Mouse (Mus musculus) liver, adult 2 months (tissue): ENCODE data around the gene Hist1h2bg. TPM values are rescaled to one million over a fixed set of nuclear protein-coding genes. Genes with fewer than 3 reads are reported as not detected.
A peak's percentile ranks its signal among the peaks of the same experiment; 100 is the strongest.
"Not testable (repeated sequence)": the region's sequence is repeated elsewhere in the genome, so short reads cannot be mapped to it uniquely, and the experiment has no call there.

Experiments
- DNase-seq: peaks from one replicate; pipeline ENCODE4 v3.0.0-alpha.2; 2011; ENCODE audit warnings: low read depth, low spot score; ENCODE audit errors: extremely low read depth
- H3K27ac ChIP-seq: fragments of 200-500 bp; replicated peaks from 2 replicates; pipeline ENCODE4 v1.5.1; 2012; ENCODE audit warnings: low read depth, mild to moderate bottlenecking, control low read depth, inconsistent platforms, low read length; ENCODE audit not compliant: insufficient read depth
- H3K27me3 ChIP-seq: fragments of 200-500 bp; 2 replicates; pipeline ENCODE4 v1.6.1; 2012; ENCODE audit warnings: mild to moderate bottlenecking, moderate library complexity, low read length, inconsistent platforms; ENCODE audit not compliant: control insufficient read depth, insufficient read depth
- H3K36me3 ChIP-seq: fragments of 200-500 bp; 2 replicates; pipeline ENCODE4 v1.6.1; 2012; ENCODE audit warnings: low read length, inconsistent platforms; ENCODE audit not compliant: control insufficient read depth, insufficient read depth
- H3K4me1 ChIP-seq: fragments of 200-500 bp; 2 replicates; pipeline ENCODE4 v1.6.1; 2011; ENCODE audit warnings: low read length; ENCODE audit not compliant: control insufficient read depth, insufficient read depth
- H3K4me3 ChIP-seq: fragments of 200-500 bp; 2 replicates; pipeline ENCODE4 v1.5.1; 2011; ENCODE audit warnings: low read depth, mild to moderate bottlenecking, control low read depth, low read length, moderate library complexity; ENCODE audit not compliant: insufficient read depth
- H3K79me2 ChIP-seq: fragments of 200-500 bp; 2 replicates; pipeline ENCODE4 v1.6.1; 2012; ENCODE audit warnings: inconsistent platforms, mild to moderate bottlenecking, low read length, moderate library complexity; ENCODE audit not compliant: control insufficient read depth, insufficient read depth
- H3K9ac ChIP-seq: fragments of 200-500 bp; 2 replicates; pipeline ENCODE4 v1.6.1; 2012; ENCODE audit warnings: low read depth, mild to moderate bottlenecking, control low read depth, inconsistent platforms, low read length
- CTCF ChIP-seq: fragments of 200-500 bp; IDR thresholded peaks from 2 replicates; pipeline ENCODE4 v1.5.1; 2011; ENCODE audit warnings: low read depth, low read length, control low read depth
- POLR2A ChIP-seq: fragments of 200-500 bp; IDR thresholded peaks from 2 replicates; pipeline ENCODE4 v1.6.1; 2011; ENCODE audit warnings: low read length, control low read depth; ENCODE audit not compliant: insufficient read depth; ENCODE audit errors: extremely low read depth
- WGBS: fragments of 180-500 bp; shearing (Covaris S2); methylation state at CpG from one replicate; pipeline ENCODE4 v1.1.7; 2018; 5-methylcytosine and 5-hydroxymethylcytosine counted together
- polyA plus RNA-seq: library from polyadenylated mRNA; depleted of rRNA; stranded (reverse); fragments of >200 nt; gene quantifications from 2 replicates; pipeline ENCODE4 v1.2.3, GENCODE M21; 2012
- total RNA-seq: library from RNA; depleted of rRNA; stranded (reverse); fragments of >200 nt; gene quantifications from 2 replicates; pipeline ENCODE4 v1.2.3, GENCODE M21; 2014

The Hist1h2bg gene
- total and polyA plus RNA-seq, 2 experiments: 4.4 to 37.2 TPM

DNA sequence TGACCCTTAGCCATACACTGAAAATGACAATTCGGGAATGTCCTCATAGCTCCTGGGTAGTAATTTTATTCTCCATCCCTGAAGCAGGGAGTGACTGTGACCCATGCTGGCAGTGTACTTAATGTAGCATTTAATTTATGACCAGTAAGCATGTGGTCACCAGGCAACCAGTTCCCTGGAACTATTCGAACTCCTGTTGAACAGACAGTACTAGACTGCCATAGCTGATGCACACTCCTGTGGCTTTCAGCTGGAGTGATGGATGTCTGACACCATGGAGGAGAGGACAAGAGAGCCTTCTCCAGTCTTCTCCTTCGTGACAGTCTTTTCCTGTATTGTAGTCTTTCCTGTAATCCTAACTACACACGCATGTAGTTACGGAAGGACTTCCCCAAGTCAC lies 42.2 kb upstream of the Hist1h2bg start:
- H3K4me1 ChIP-seq: peaks cover 7% of the 10 kb centered on the region
- WGBS: 93% methylated on average over 5 of the region's 5 CpGs
- no peaks in the 10 kb centered on the region for H3K36me3 ChIP-seq

GRCm38 (mm10) chr13:23529480-23530165 lies 41.6 kb upstream of the Hist1h2bg start:
- no peak for TF ChIP-seq POLR2A
- no peak for TF ChIP-seq CTCF
- Histone ChIP-seq H3K9ac (no peak overlapping the region), H3K4me1 (peaks cover 11% of the 10 kb centered on the region), H3K79me2 (no peaks in the 10 kb centered on the region), H3K36me3 (no peaks in the 10 kb centered on the region), H3K27ac (no peak overlapping the region), H3K27me3 (no peaks in the 10 kb centered on the region), H3K4me3 (peak overlapping the region; percentile 29; the same call in 1 of the 2 replicates)
- WGBS: 33% methylated on average over 2 of the region's 2 CpGs
- no peak for DNase-seq

More for the DNA sequence above, 42.2 kb upstream of the Hist1h2bg start:
- Histone ChIP-seq H3K4me3 (no peak overlapping the region), H3K79me2 (no peaks in the 10 kb centered on the region), H3K27ac (no peak overlapping the region), H3K27me3 (no peaks in the 10 kb centered on the region), H3K9ac (no peak overlapping the region)
- no peak for DNase-seq
- TF ChIP-seq POLR2A (no peak), CTCF (no peak)

GRCm38 (mm10) chr13:23530181-23530900 lies 40.9 kb upstream of the Hist1h2bg start:
- Histone ChIP-seq H3K4me3 (peak overlapping the region; percentile 56), H3K27ac (peak overlapping the region; percentile 52), H3K9ac (peak overlapping the region; percentile 47), H3K36me3 (no peaks in the 10 kb centered on the region), H3K79me2 (no peaks in the 10 kb centered on the region), H3K4me1 (peaks cover 11% of the 10 kb centered on the region), H3K27me3 (no peaks in the 10 kb centered on the region)
- DNase-seq: peak; percentile 73
- WGBS: under 1% methylated on average over 20 of the region's 20 CpGs
- TF ChIP-seq CTCF (no peak), POLR2A (no peak)

DNA sequence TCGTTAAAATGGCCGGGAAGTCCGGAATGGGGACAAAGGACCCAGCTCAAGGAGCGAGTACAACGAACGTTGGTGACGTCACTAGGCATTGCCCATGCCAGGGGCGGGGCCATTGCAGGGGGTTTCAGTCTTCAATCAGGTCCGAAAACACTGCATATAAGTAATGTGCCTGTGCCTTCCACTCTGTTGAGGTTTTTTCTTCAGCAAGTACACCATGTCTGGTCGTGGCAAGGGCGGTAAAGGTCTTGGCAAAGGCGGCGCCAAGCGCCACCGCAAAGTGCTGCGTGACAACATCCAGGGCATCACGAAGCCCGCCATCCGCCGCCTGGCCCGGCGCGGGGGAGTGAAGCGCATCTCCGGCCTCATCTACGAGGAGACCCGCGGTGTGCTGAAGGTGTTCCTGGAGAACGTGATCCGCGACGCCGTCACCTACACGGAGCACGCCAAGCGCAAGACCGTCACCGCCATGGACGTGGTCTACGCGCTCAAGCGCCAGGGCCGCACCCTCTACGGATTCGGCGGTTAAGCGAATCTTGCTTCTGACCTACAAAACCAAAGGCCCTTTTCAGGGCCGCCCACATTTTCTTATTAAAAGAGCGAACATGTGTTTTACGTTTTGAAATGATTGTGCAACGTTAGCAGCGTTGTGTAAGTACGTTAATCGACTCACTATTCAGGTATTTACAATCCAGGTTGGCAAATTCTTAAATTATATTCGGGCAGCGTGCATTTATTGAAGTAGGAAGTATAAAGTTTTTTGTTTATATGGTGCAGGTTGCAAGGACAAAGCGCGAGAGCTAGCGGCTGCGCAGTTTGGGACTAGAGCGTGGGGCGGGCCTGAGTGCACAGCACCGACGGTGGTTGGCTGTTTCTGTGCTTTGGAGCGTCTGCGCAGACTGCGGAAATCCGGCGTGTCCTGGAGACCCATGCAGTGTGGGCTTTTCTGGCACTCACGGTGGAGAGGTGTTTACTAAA lies 40.0 kb upstream of the Hist1h2bg start, which contains the start of gene Hist1h4h:
Gene Hist1h4h (plus strand): TSS at position 150 of the 975 bp plus-strand sequence.
- TF ChIP-seq POLR2A: peak; percentile 99
- no peak for TF ChIP-seq CTCF
- H3K79me2 ChIP-seq: no peaks in the 10 kb centered on the region
- H3K36me3 ChIP-seq: no peaks in the 10 kb centered on the region
- H3K27ac ChIP-seq: peak within 1 kb of the TSS; percentile 52
- H3K9ac ChIP-seq: peak within 1 kb of the TSS; percentile 47
- under 1% methylated on average over 61 of the region's 70 CpGs for WGBS
- DNase-seq: peak; percentile 93
- peak within 1 kb of the TSS; percentile 56 for H3K4me3 ChIP-seq
- H3K4me1 ChIP-seq: peaks cover 11% of the 10 kb centered on the region
- H3K27me3 ChIP-seq: no peaks in the 10 kb centered on the region

DNA sequence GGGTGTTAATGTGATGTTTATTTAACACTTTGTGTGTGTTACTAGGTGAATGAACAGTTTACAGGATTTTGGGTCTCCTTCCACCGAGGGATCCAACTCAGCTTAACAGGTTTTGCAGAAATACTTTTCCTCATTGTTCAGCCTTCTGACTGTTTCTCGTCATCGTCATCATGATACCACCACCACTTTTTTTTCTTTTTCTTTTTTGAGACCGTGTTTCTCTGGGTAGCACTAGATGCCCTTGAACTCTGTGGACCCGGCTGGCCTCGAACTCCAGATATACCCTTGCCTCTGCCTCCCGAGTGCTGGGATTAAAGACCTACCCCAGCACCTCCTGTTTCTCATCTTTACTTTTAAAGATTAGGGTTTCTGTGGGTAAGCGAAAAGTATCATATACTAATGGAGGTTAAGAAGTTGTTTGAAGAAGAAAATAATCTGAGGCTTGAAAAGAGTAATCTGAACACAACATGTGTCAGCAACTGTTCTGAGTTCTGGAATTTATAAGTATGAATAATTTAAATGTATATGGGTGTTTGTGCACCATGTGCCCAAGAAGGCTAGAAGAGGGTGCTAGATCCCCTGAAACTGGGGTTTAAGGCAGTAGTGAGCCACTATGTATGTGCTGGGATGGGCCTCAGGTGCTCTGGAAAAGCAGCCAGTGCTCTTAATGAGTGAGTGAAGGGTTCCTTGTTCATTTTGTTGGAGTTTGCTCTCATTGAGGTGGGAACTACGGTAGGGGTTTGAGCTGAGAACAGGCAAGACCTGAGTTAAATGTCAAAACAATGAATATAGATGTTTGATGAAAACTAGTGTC lies 38.7 kb upstream of the Hist1h2bg start:
- peak overlapping the region; percentile 56 for H3K4me3 ChIP-seq
- TF ChIP-seq CTCF (no peak), POLR2A (no peak)
- H3K27me3 ChIP-seq: no peaks in the 10 kb centered on the region
- peaks cover 11% of the 10 kb centered on the region for H3K4me1 ChIP-seq
- DNase-seq: peak; percentile 21
- H3K9ac ChIP-seq: peak overlapping the region; percentile 31; the same call in 1 of the 2 replicates
- no peaks in the 10 kb centered on the region for H3K36me3 ChIP-seq
- no peaks in the 10 kb centered on the region for H3K79me2 ChIP-seq
- WGBS: 17% methylated on average over 9 of the region's 9 CpGs
- peak overlapping the region; percentile 27; the same call in 1 of the 2 replicates for H3K27ac ChIP-seq

- Histone ChIP-seq H3K9ac (peak within 1 kb of the TSS; percentile 31; the same call in 1 of the 2 replicates), H3K27ac (peak within 1 kb of the TSS; percentile 61), H3K4me3 (peak within 1 kb of the TSS; percentile 52), H3K4me1 (peaks cover 11% of the 10 kb centered on the region)
- peak; percentile 83 for DNase-seq
- H3K36me3 ChIP-seq, H3K27me3 ChIP-seq, H3K79me2 ChIP-seq: not testable (repeated sequence)
- under 1% methylated on average over 31 of the region's 53 CpGs for WGBS
Observed at GRCm38 (mm10) chr13:23533560-23534367, 37.4 kb upstream of the Hist1h2bg start, which contains the start of gene Hist1h2af. TSS of gene Hist1h2af (plus strand) at chr13:23533906.
